Mouse (Mus musculus) c-Kit-positive CD71-positive TER-119-negative erythroid progenitor cells, embryonic 14.5 days (primary cell): ENCODE data around the gene Psme3.
A peak's percentile ranks its signal among the peaks of the same experiment; 100 is the strongest.

Experiments
- DNase-seq: peaks from one replicate; pipeline ENCODE4 v3.0.0-alpha.2; 2013; ENCODE audit warnings: low read depth

The Psme3 gene

DNA sequence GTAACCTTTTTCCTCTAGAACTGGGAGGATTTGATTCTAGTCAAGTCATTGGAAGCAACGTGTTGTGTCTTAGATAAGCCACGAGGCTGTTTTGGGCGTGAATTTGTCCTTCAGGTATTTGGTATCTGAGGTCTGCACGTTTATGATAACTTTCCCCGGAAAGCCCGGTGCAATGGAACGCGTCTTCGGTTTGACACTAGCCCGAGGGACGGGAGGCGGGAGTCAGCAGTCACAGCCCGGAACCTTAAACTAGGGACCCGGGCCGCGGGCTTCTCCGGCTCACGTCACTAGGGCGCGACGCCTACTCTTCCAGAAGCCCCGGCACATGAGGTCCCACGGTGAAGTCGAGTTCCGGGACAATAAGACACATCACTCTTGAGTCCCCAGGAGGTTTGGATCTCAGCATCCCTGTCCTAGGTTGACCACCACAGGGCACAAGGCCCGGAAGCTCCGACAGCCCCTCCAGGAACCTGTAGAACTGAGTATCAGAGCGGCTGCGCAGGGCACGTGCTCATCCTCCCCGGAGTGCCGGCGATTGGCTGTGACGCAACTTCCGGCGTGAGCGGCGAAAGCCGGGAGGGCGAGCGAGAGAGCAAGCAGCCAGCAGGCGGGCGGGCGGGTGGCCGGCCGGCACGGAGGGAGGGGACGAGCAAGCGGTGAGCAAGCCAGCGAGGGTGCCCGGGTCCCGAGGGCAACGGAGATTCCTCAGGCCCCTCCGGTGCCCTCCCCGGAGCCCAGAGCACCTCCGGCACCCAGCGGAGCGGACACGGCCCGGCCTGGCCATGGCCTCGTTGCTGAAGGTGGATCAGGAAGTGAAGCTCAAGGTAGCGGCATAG, at the start of gene Psme3:
TSS of gene Psme3 (plus strand) at position 549 of the 836 bp plus-strand sequence.
- peak; percentile 94 for DNase-seq

GRCm38 (mm10) chr11:101269577-101270116, 46.4 kb upstream of the Psme3 start:
- no peak for DNase-seq

- DNase-seq, result no peak
These were observed 43.6 kb upstream of the Psme3 start for GRCm38 (mm10) chr11:101272446-101272845.

GRCm38 (mm10) chr11:101275309-101275708, 40.7 kb upstream of the Psme3 start:
- no peak for DNase-seq

DNA sequence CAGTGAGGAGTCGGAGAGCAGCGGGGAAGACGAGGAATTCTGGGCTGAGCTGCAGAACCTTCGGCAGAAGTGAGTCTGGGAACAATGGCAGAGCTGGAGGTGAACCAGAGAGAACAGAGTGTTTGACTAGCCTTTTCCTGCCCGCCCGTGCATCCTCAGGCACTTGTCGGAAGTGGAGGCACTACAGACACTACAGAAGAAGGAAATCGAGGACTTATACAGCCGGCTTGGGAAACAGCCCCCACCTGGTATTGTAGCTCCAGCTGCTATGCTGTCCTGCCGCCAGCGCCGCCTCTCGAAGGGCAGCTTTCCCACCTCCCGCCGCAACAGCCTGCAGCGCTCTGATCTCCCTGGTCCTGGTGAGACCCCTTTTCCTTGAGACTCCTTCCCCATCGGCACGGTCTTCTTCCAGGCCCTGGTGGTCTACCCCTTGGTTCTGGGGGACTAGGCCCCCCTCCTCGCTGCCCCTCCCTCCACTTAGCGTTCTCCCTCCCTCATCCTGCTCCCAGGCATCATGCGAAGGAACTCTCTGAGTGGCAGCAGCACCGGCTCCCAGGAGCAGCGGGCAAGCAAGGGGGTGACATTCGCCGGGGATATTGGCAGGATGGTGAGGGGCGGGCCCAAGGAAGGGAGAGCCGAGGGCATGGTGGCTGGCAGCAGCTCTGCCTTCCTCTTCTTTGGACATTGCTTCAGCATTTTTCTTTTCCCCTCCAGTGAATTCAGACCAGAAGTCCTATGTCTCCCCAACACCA, 39.5 kb upstream of the Psme3 start:
- DNase-seq, result no peak

DNA sequence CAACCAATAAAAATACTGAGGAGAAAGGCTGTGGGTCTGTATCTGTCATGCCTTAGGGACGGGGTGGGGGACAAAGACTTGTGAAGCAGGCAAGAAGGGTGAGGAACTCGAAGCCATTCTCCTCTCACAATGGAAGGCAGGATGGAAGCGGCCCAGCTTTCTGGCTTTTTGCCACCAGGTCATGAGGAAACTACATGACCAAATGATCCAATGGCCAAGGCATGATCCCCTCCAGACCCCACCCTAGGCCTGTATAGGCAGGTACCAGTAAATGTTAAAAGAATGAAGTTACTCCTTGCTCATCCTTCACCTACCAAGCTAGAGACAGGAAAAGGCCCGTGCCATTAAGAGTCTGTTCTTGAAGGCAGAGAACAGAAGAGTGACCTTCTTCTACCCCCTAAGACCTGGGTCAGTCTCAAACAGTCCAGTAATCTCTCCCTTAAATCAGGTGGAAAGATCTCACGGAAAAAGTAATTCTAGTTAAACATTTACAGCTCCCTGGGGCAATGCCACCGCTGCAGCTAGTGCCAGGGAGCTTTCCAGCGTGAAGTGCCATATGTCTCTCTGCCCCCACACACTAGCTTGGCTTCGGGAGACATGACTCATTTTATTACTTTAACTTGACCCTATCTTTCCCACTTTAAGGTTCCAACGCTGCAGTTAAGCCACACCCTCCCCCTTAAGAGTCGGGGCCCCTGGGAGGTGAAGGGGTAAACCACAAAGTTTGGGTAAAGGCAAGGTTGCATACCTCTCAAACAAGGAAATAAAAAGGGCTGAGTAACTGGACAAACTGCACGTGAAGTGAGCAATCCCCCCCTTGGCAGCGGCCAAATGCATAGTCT, 38.4 kb upstream of the Psme3 start:
- DNase-seq, result peak; percentile 47

DNA sequence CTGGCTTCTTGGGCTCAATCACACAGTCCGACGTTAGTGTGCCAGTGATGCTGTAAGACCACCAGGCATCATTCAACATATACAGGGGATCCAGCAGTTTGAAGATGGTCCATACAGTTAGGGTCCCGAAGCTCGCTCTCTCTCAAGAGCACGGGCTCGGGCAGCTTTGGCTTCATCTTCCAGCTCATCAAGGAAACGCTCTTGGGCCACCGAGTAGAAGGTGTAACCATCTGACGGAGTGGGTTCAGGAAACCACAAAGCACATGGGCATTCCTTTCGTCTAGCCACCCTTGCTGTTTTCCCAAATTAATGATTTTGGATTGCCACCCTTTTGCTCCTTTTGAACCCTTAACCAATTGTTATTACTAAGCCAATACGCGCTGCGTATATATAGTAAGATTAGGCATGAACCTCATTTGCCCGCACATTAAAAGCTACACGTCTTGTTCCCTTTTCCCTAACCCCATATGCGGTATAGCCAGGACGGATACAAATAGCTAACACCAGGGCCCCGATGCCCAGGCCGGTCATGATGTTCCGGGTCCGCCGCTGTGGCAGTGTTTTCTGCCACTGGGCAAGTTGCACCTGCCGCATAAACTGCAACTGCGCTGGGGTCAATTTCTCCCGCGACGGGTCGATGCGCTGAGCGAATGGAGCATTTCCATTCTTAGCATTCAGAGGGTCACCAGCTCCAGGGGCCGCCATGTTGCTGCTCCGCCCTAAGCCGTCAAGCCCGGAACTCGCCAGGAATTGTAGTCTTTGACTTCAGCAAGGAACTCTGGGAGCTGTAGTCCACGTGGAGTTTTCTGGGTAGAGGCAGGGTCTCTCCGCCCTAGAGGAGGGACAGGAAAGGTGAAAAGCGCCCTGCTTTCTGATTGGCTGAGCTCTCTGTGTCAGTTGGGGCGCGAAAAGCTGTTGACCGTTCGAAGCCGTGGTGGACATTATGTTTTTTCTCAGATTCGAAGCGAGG, 37.5 kb upstream of the Psme3 start, which contains the start of the genes Cntd1 and Coa3:
TSS of gene Cntd1 (plus strand) at position 790 of the 970 bp plus-strand sequence.
TSS of gene Coa3 (minus strand) at position 892 of the 970 bp plus-strand sequence.
- peak; percentile 79 for DNase-seq

GRCm38 (mm10) chr11:101279193-101279569, 36.8 kb upstream of the Psme3 start:
- no peak for DNase-seq

DNA sequence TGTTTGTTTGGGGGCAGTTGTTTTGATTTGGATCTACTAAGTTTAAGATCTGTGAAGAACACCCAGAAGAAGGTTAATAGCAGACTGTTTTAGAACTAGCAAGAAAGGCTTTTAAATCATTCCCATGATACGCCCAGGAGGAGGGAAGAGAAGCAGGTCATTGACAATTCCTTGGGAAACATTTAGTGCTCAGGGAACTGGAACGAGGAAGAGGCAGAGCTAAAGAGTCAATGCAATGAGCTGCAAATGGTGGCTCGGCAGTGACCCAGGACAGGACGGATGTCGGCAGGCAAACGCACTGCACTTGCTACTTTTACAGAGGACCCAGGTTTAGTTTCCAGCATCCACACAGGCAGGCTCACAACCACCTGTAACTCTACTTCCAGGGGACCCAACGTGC, 35.2 kb upstream of the Psme3 start:
- DNase-seq, result no peak

- DNase-seq, result no peak
These were observed 33.1 kb upstream of the Psme3 start for GRCm38 (mm10) chr11:101282896-101283295.

DNA sequence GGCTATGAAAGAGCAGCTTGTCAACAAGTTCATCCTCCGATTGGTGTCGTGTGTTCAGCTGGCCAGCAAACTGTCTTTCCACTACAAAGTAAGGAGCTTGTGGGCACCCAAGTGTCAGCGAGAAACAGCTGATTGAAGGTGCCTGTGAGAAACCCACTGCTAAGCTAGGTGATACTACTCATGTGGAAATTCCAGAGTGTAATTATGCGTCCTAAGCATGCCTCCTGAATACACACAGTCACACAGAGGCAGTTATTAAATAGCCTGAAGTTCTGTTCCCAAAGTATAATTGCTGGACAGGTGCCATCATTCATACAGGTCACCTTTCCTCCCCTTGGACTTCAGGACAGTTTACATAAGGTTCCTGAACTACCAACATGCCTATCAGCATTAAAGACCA, 32.2 kb upstream of the Psme3 start:
- DNase-seq, result no peak

GRCm38 (mm10) chr11:101287306-101287705, 28.7 kb upstream of the Psme3 start:
- no peak for DNase-seq

DNA sequence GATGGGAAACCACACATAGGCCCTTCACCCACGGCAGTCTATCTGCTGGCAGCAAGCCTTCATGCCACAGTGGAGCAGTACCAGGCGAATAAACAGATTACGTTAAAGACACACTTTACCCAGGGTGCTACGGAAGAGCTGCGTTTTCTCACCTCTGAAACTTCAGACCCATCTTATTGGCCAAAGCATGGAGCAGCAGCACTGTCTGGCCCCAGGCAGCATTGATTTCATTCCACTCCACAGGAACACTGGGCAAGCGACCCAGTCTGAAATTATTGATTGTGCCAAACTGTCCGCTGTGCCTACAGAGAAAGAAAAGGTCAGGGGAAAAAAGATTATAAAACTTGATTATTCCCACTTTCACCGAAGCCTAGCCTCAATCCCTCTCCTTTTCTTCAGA, 24.8 kb upstream of the Psme3 start:
- no peak for DNase-seq

GRCm38 (mm10) chr11:101295191-101295590, 20.8 kb upstream of the Psme3 start:
- DNase-seq, result no peak

DNA sequence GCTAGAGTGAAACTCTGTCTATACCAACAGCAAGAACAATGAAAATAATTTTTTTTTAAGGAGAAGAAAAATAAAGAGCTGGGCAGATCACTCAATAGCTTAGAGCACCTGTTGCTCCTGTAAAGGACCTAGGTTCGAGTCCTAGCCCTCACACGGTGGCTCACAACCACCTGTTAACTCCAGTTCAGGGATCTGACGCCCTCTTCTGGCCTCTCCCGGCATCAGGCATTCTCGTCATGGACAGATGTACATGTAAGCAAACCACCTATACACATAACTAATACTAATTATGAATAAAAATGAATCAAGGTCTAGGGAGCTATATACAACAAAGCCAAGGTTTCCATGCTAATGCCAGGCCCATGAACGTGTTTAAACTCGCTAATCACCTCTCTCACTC, 15.1 kb upstream of the Psme3 start:
- DNase-seq, result no peak

DNA sequence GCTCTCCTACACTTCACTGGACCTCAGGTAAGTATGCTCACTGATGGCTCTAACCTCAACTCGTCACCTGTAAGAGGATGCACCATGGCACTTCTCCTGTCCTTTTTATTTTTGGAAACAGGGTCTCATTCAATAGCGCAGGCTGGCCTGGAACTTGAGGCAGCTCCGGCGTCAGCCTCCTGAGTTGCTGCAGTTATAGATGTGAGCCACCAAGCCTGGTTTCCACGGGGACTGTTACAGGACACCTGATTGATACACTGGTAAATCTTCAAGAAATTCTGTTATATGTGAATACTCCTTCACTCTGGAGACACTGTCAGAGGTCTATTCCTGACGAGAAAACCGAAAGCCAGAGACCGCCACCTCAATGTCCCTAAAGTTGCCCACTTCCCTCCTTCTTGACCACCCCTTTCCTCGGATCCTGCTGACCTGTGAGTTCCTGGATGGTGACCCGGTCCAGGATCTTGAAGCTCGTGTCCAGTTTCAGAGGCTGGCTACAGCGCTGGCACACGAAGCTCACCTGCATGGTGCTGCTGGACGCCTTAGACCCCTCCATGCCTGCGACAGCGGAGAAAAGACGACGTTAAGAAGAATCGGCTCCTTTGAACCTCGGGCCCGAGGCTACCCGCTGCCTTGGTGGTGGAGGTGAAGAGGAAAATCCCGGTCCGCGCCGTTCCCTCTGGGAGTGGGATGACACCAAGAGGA, 14.6 kb upstream of the Psme3 start:
- DNase-seq, result no peak

- peak; percentile 97 for DNase-seq
These were observed 13.8 kb upstream of the Psme3 start, which contains the start of gene Becn1 for GRCm38 (mm10) chr11:101302004-101302798. Becn1 (minus strand) TSS chr11:101302286.

- no peak for DNase-seq
These were observed 8.3 kb upstream of the Psme3 start for GRCm38 (mm10) chr11:101307744-101308143.

DNA sequence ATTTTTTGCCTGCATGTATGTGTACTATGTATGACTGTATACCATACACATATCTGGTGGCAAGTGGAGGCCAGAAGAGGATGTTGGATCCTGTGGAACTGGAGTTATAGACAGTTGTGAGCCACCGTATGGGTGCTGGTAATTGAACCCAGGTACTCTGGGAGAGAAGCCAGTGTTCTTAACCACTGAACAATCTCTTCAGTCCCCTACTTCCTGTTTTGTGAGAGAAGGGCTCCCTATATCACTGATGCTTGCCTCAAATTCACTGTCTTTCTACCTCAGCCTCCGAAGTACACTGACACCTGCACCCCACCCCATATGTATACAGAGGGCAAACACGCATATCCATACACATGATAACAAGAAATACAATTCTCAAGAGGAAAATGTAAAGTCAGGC, 4.9 kb upstream of the Psme3 start:
- DNase-seq, result no peak
